20 mouse cellular contexts compared by ENCODE assay signal in genomic region chr1:175431356-175432053, GRCm38 (mm10).
A peak's percentile ranks its signal among the peaks of the same experiment; 100 is the strongest.
DNase-seq lines count a peak whose midpoint lies in the region; ATAC-seq and TF ChIP-seq lines count a peak whose summit lies in the region.
"Had no signal": no experiment of that assay in that cellular context is flagged by ENCODE, and none has a peak within 500 bp of the region (broad histone marks: within the 10 kb centered on the region; RNA-seq: fewer than 3 reads in every experiment).

No protein-coding gene starts in this region.

- ATAC-seq in liver, embryonic 11.5 days (replicated peaks; ENCODE audit: low FRiP score): no peak
- ATAC-seq: forebrain, embryonic 16.5 days; midbrain, embryonic 13.5 days had no signal

- no peaks in the 10 kb centered on the region for H3K9me3 ChIP-seq in liver, embryonic 11.5 days (ENCODE audit: control insufficient read depth, low read length)
- H3K9me3 ChIP-seq: heart, embryonic 13.5 days; limb, embryonic 10.5 days; midbrain, embryonic 13.5 days had no signal

- DNase-seq in layer of hippocampus, adult 11-12 months (ENCODE audit: low spot score): peak; percentile 35
- DNase-seq in layer of hippocampus, adult 18-20 months (ENCODE audit: low spot score in 2 of 2): no peak
- peak; percentile 51 for DNase-seq in right cerebral cortex, postnatal 25 days
- no peak for DNase-seq in right cerebral cortex, postnatal 4 days
- DNase-seq in cerebellum, postnatal 25 days: peak; percentile 95 to 96
- peak; percentile 45 for DNase-seq in telencephalon, adult 2 months (ENCODE audit: low read depth, low spot score)
- no peak for DNase-seq in liver, embryonic 11.5 days (ENCODE audit: low spot score)
- DNase-seq in kidney, adult 2 months: no peak
- DNase-seq: gastrocnemius, postnatal 25 days; kidney, adult 18-20 months; kidney, postnatal 4 days; lung, postnatal 10 days; thymus, postnatal 25 days had no signal

- H3K27ac ChIP-seq in liver, embryonic 11.5 days (ENCODE audit: low read depth, low read length): no peak overlapping the region
- H3K27ac ChIP-seq in kidney, adult 2 months (ENCODE audit: insufficient read depth, low read depth, low read length): no peak overlapping the region
- H3K27ac ChIP-seq: heart, embryonic 13.5 days; limb, embryonic 10.5 days; liver, embryonic 14.5 days; midbrain, embryonic 13.5 days had no signal

- TF ChIP-seq POLR2A in kidney, adult 2 months (IDR thresholded peaks at IDR 0.05; ENCODE audit: low read depth, low read length): no peak

- no peak overlapping the region for H3K9ac ChIP-seq in liver, embryonic 11.5 days (ENCODE audit: low read depth, low read length)
- H3K9ac ChIP-seq: heart, embryonic 13.5 days; liver, embryonic 14.5 days; midbrain, embryonic 13.5 days had no signal

- TF ChIP-seq CTCF in kidney, adult 2 months (conservative IDR thresholded peaks at IDR 0.05; ENCODE audit: insufficient read depth, insufficient read length, low read depth, low read length): no peak

- WGBS in liver, embryonic 11.5 days: 56% methylated on average over 4 of the region's 4 CpGs
- 60% methylated on average over 4 of the region's 4 CpGs for WGBS in kidney, adult 2 months

- no peaks in the 10 kb centered on the region for H3K36me3 ChIP-seq in liver, embryonic 11.5 days (ENCODE audit: control insufficient read depth, insufficient read depth, low read length)
- H3K36me3 ChIP-seq in kidney, adult 2 months (ENCODE audit: control insufficient read depth, insufficient read depth, low read length): no peaks in the 10 kb centered on the region
- H3K36me3 ChIP-seq: G1E; heart, embryonic 13.5 days; limb, embryonic 10.5 days; midbrain, embryonic 13.5 days had no signal

- no peak overlapping the region for H3K4me2 ChIP-seq in liver, embryonic 11.5 days
- H3K4me2 ChIP-seq: heart, embryonic 13.5 days; midbrain, embryonic 13.5 days had no signal

- H3K27me3 ChIP-seq in liver, embryonic 11.5 days (replicated peaks; ENCODE audit: control insufficient read depth, insufficient read depth, low read length): no peaks in the 10 kb centered on the region
- no peaks in the 10 kb centered on the region for H3K27me3 ChIP-seq in kidney, adult 2 months (replicated peaks; ENCODE audit: control insufficient read depth, insufficient read depth, low read length)
- H3K27me3 ChIP-seq: heart, embryonic 13.5 days; midbrain, embryonic 13.5 days had no signal

- no peak overlapping the region for H3K4me3 ChIP-seq in liver, embryonic 11.5 days (ENCODE audit: low read depth, low read length)
- H3K4me3 ChIP-seq in kidney, adult 2 months (ENCODE audit: insufficient read depth, low read depth, low read length): no peak overlapping the region
- H3K4me3 ChIP-seq: erythroblast, embryonic 14.5 days; heart, embryonic 13.5 days; limb, embryonic 10.5 days; midbrain, embryonic 13.5 days had no signal

- H3K4me1 ChIP-seq in liver, embryonic 11.5 days (replicated peaks; ENCODE audit: control insufficient read depth, insufficient read depth, low read length): no peaks in the 10 kb centered on the region
- no peaks in the 10 kb centered on the region for H3K4me1 ChIP-seq in kidney, adult 2 months (ENCODE audit: control insufficient read depth, insufficient read depth, low read length)
- H3K4me1 ChIP-seq: heart, embryonic 13.5 days had no signal

Comparison
In these comparisons a context has a peak if more than half of its experiments do, and no peak if none do; other contexts are left out.
1. DNase-seq: peak in layer of hippocampus, adult 11-12 months (single experiment), right cerebral cortex, postnatal 25 days (single experiment), cerebellum, postnatal 25 days (2 of 2) and telencephalon, adult 2 months (single experiment); none in layer of hippocampus, adult 18-20 months (0 of 2), right cerebral cortex, postnatal 4 days (single experiment), liver, embryonic 11.5 days (single experiment) and kidney, adult 2 months (single experiment).